Mouse (Mus musculus) kidney, embryonic 14.5 days (tissue): ENCODE measurements around the gene Zfp597. TPM values are rescaled to one million over a fixed set of nuclear protein-coding genes. Genes with fewer than 3 reads are reported as not detected.

Experiments used
- ATAC-seq: fragments of 200-750 bp; cut with Nextera tagmentation; 2 replicates; pipeline ENCODE4 v1.8.0; 2017; ENCODE audit warnings: moderate number of reproducible peaks, mild to moderate bottlenecking, moderate TSS enrichment, moderate library complexity; ENCODE audit not compliant: low FRiP score, low TSS enrichment
- H3K27ac ChIP-seq: fragments of 300-500 bp; sonication (generic); 2 replicates; pipeline ENCODE4 v1.5.1; 2014; ENCODE audit warnings: low read depth, mild to moderate bottlenecking, low read length, moderate library complexity, mixed read lengths
- H3K27me3 ChIP-seq: fragments of 300-500 bp; sonication (generic); 2 replicates; pipeline ENCODE4 v1.6.1; 2014; ENCODE audit warnings: mild to moderate bottlenecking, low read length; ENCODE audit not compliant: control insufficient read depth, insufficient read depth
- H3K36me3 ChIP-seq: fragments of 300-500 bp; sonication (generic); 2 replicates; pipeline ENCODE4 v1.6.1; 2014; ENCODE audit warnings: low read length, mixed read lengths; ENCODE audit not compliant: control insufficient read depth, insufficient read depth
- H3K4me1 ChIP-seq: fragments of 300-500 bp; sonication (generic); 2 replicates; pipeline ENCODE4 v1.6.1; 2014; ENCODE audit warnings: low read length, mixed read lengths; ENCODE audit not compliant: control insufficient read depth, insufficient read depth
- H3K4me2 ChIP-seq: fragments of 300-500 bp; sonication (generic); replicated peaks from 2 replicates; pipeline ENCODE4 v1.6.1; 2014; ENCODE audit warnings: low read depth, mild to moderate bottlenecking, low read length
- H3K4me3 ChIP-seq: fragments of 300-500 bp; sonication (generic); 2 replicates; pipeline ENCODE4 v1.5.1; 2014; ENCODE audit warnings: mild to moderate bottlenecking, low read length
- H3K9ac ChIP-seq: fragments of 300-500 bp; sonication (generic); 2 replicates; pipeline ENCODE4 v1.6.1; 2014; ENCODE audit warnings: low read depth, mild to moderate bottlenecking, low read length, moderate library complexity
- H3K9me3 ChIP-seq: fragments of 300-500 bp; sonication (generic); 2 replicates; pipeline ENCODE4 v1.6.1; 2016; ENCODE audit warnings: low read length; ENCODE audit not compliant: control insufficient read depth
- WGBS: fragments of 180-500 bp; shearing (Covaris S2); extraction: QIAGEN DNeasy Blood & Tissue Kit; methylation state at CpG from one replicate; pipeline ENCODE4 v1.1.7; 2014; 5-methylcytosine and 5-hydroxymethylcytosine counted together
- polyA plus RNA-seq: library from polyadenylated mRNA; unstranded; fragments of >200 nt; fragmentation: Nextera tagmentation; extraction: Ambion mirVana; gene quantifications from 2 replicates; pipeline ENCODE4 v1.2.1, GENCODE M21; 2014

Zfp597 gene
- polyA plus RNA-seq, 1 experiment from 2014 or later, result 7.1 TPM

DNA sequence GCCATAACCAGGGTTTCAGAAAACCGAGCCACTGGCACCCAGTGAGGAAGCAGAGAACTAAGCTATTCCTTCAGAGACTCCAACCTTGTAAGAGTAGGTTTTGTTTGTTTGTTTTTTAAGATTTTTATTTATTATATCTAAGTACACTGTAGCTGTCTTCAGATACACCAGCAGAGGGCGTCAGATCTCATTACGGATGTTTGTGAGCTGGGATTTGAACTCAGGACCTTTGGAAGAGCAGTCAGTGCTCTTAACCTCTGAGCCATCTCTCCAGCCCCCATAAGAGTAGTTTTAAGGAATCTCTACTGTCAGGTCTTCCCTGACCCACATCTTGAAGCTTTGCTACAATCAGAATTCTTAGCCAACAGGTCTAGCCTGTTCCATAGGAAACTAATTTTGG, 35.9 kb downstream of the Zfp597 start:
- no peak overlapping the region for H3K4me3 ChIP-seq
- H3K4me2 ChIP-seq, result no peak overlapping the region
- H3K27ac ChIP-seq, result no peak overlapping the region
- 76% methylated on average over 3 of the region's 3 CpGs for WGBS
- no peak for ATAC-seq
- H3K9ac ChIP-seq, result no peak overlapping the region
- H3K9me3 ChIP-seq, result no peaks in the 10 kb centered on the region
- no peaks in the 10 kb centered on the region for H3K36me3 ChIP-seq
- H3K4me1 ChIP-seq, result no peaks in the 10 kb centered on the region
- no peaks in the 10 kb centered on the region for H3K27me3 ChIP-seq

DNA sequence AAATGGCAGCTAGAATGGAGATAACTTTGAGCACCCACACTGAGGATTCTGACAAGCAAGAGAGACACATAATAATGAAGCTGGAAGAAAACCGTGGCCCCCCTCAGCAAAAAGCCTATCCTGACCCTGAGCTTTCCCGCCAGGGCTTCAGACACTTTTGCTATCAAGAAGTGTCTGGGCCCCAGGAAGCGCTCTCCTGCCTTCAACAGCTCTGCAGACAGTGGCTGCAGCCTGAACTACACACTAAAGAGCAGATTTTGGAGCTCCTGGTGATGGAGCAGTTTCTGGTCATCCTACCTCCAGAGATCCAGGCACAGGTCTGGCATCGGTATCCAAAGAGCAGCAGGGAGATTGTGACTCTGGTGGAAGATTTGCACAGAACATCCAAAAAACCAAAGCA, 36.5 kb downstream of the Zfp597 start:
- Histone ChIP-seq H3K4me2 (peak overlapping the region; percentile 41), H3K4me1 (no peaks in the 10 kb centered on the region), H3K4me3 (peak overlapping the region; percentile 64; the same call in 1 of the 2 replicates), H3K9ac (0 out of 2 replicates have a peak overlapping the region, but pooled peaks have one; percentile 60), H3K9me3 (no peaks in the 10 kb centered on the region), H3K27ac (no peak overlapping the region), H3K36me3 (no peaks in the 10 kb centered on the region), H3K27me3 (no peaks in the 10 kb centered on the region)
- no peak for ATAC-seq
- 64% methylated on average over 4 of the region's 4 CpGs for WGBS

DNA sequence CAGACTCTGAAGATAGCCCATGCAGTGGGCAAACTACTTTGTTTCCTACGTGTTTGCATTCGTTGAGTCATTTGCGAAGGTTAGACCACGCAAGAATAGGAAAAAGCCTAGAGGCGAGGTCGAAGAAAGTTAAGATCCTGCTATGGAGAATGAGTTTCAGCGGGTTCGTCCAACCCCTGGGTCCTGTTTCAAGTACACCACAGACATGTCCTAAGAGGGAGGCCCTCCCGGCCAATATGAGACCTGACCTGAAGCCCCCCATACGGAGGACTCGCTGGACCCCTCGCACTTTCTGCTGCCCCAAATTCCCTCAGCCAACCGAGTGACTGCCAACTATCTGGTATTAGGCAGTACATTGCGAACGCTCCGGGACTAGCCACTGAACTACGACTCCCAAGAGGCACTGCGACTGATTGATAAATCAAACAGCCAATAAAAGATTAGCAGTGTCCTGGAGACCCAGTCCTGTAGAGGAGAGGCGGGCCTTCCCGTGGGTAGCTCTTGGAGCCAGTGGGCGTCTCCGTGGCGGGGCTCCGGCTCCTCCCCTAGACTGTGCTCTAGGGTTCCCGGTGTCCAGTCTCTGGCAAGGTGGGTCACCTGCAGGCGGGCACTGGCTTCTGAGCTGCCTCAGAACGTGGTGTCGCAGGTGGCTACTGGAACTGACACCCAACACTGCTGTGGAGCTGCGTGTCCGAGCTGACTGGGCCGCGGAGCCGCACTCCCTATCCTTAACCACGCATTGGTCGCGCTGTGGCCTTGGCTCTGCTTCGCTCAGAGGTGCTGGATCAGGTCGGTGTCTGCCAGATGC, 37.4 kb downstream of the Zfp597 start, which contains the start of gene Zfp174:
TSS of gene Zfp174 (plus strand) at position 558 of the 808 bp plus-strand sequence.
- Histone ChIP-seq H3K9me3 (no peaks in the 10 kb centered on the region), H3K4me3 (peak within 1 kb of the TSS; percentile 64), H3K27ac (no peak within 1 kb of the TSS), H3K9ac (peak within 1 kb of the TSS; percentile 60; the same call in 1 of the 2 replicates), H3K27me3 (no peaks in the 10 kb centered on the region), H3K36me3 (no peaks in the 10 kb centered on the region), H3K4me1 (no peaks in the 10 kb centered on the region), H3K4me2 (peak within 1 kb of the TSS; percentile 59)
- 2% methylated on average over 38 of the region's 38 CpGs for WGBS
- ATAC-seq, result peak; percentile 99

DNA sequence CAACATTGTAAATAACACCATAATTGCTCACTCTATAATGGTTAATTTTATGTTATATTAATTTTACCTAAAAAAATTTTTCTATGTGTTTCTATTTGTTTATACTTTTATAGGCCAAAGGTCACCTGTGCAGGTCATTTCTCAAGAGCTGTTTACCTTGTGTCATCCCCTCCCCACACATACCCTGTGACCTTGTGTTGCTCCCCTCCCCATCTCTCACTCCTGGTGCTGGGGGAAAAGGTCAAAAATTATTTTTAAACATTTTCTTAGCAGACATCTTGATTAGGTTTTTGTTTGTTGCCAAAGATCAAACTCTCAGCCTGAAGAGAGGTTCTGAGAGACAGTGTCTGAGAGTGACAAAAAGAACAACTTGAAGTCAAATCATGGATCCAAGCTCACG, 40.6 kb downstream of the Zfp597 start:
- H3K9me3 ChIP-seq, result no peaks in the 10 kb centered on the region
- no peaks in the 10 kb centered on the region for H3K36me3 ChIP-seq
- H3K27ac ChIP-seq, result no peak overlapping the region
- H3K9ac ChIP-seq, result no peak overlapping the region
- no peaks in the 10 kb centered on the region for H3K4me1 ChIP-seq
- no peak for ATAC-seq
- 63% methylated on average over 1 of the region's 1 CpGs for WGBS
- no peak overlapping the region for H3K4me2 ChIP-seq
- no peaks in the 10 kb centered on the region for H3K27me3 ChIP-seq
- H3K4me3 ChIP-seq, result no peak overlapping the region

DNA sequence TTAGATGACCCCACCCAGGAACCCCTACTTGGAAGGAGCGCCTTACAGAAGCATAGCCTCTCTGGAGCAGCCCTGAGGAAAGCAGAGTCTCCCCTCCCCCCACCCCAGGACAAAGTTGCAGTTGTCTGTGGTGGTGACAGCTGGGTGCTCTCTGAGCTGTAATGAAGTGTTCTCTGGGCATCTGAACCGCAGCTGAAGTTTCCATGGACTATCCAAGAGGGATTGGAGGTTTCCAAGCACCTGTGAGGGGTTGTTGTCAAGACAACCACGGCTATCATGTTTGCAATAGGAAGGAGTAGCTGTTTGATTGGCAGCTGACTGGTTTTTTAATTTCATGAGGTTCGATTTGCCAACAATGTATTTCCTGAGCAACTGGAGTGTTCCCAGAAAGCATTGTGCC, 41.4 kb downstream of the Zfp597 start:
- 38% methylated on average over 4 of the region's 4 CpGs for WGBS
- Histone ChIP-seq H3K27ac (no peak overlapping the region), H3K4me2 (no peak overlapping the region), H3K4me3 (no peak overlapping the region), H3K9ac (no peak overlapping the region), H3K4me1 (no peaks in the 10 kb centered on the region), H3K27me3 (no peaks in the 10 kb centered on the region), H3K36me3 (no peaks in the 10 kb centered on the region), H3K9me3 (no peaks in the 10 kb centered on the region)
- no peak for ATAC-seq

DNA sequence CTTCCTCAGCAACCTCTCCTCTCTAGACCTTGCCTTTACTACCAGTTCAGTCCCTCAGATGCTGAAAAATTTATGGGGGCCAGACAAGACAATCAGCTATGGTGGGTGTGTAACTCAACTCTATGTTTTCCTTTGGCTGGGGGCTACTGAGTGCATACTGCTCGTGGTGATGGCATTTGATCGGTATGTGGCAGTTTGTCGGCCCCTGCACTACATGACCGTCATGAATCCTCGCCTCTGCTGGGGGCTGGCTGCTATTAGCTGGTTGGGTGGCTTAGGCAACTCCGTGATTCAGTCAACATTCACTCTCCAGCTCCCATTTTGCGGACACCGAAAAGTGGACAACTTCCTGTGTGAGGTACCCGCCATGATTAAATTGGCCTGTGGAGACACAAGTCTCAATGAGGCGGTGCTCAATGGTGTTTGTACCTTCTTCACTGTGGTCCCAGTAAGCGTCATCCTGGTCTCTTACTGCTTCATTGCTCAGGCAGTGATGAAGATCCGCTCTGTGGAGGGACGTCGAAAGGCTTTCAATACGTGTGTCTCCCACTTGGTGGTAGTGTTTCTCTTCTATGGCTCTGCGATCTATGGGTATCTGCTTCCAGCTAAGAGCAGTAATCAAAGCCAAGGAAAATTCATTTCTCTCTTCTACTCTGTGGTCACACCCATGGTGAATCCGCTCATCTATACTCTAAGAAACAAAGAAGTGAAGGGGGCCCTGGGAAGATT, 45.0 kb downstream of the Zfp597 start:
- no peak overlapping the region for H3K4me3 ChIP-seq
- H3K9me3 ChIP-seq, result no peaks in the 10 kb centered on the region
- no peaks in the 10 kb centered on the region for H3K27me3 ChIP-seq
- H3K36me3 ChIP-seq, result no peaks in the 10 kb centered on the region
- no peak overlapping the region for H3K9ac ChIP-seq
- WGBS, result 37% methylated on average over 17 of the region's 17 CpGs
- peak; percentile 76 for ATAC-seq
- no peaks in the 10 kb centered on the region for H3K4me1 ChIP-seq
- no peak overlapping the region for H3K27ac ChIP-seq
- H3K4me2 ChIP-seq, result no peak overlapping the region

DNA sequence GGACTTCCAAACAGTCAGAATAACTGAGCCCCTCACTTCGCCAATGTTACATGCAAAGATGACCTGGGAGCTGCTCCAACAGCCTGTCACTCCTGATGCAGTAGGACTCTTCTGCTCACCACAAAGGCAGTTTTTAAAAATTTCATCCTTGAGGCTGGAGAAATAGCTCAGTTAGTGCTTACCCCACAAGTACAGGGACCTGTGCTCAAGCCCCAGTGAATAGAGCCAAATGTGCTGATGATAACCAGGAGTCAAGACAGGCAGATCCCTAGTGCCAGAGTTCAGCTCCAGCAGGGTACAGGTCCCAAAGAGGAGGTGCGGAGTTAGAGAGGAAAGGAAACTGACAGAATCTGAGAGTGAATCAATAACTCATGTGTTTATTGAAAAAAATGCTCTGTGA, 48.9 kb downstream of the Zfp597 start:
- ATAC-seq, result no peak
- 84% methylated on average over 2 of the region's 2 CpGs for WGBS
- H3K9ac ChIP-seq, result no peak overlapping the region
- H3K36me3 ChIP-seq, result no peaks in the 10 kb centered on the region
- H3K4me2 ChIP-seq, result no peak overlapping the region
- no peaks in the 10 kb centered on the region for H3K4me1 ChIP-seq
- no peak overlapping the region for H3K4me3 ChIP-seq
- H3K27ac ChIP-seq, result no peak overlapping the region
- no peaks in the 10 kb centered on the region for H3K27me3 ChIP-seq
- H3K9me3 ChIP-seq, result no peaks in the 10 kb centered on the region

DNA sequence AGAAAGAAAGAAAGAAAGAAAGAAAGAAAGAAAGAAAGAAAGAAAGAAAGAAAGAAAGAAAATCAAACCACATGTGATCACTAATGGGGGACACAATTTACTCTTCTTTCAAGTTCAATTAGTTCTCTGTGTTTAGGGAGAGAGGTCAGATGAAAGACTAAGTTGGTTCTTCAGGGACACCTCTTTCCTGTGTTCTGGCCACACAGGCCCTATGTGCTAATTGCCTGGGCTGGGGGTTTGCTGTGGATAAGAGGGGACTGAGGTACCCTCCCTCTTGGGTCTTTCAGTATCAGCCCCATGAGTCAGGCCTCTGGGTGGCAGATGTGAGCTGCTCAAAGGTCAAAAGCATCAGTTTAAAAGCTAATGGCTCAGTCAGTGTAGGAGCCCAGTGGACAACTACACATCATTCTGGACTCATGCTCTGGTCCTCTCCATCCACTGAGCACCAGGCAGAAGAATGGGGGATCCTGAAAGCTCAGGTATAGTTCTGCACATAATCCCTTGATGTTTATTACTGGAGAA, 53.7 kb downstream of the Zfp597 start, which contains the start of gene Olfr15:
TSS of gene Olfr15 (plus strand) at position 291 of the 522 bp plus-strand sequence.
- H3K9me3 ChIP-seq, result no peaks in the 10 kb centered on the region
- H3K27ac ChIP-seq, result no peak within 1 kb of the TSS
- ATAC-seq, result no peak
- no peak within 1 kb of the TSS for H3K4me2 ChIP-seq
- H3K36me3 ChIP-seq, result no peaks in the 10 kb centered on the region
- no peak within 1 kb of the TSS for H3K9ac ChIP-seq
- no peaks in the 10 kb centered on the region for H3K27me3 ChIP-seq
- H3K4me1 ChIP-seq, result no peaks in the 10 kb centered on the region
- no peak within 1 kb of the TSS for H3K4me3 ChIP-seq

DNA sequence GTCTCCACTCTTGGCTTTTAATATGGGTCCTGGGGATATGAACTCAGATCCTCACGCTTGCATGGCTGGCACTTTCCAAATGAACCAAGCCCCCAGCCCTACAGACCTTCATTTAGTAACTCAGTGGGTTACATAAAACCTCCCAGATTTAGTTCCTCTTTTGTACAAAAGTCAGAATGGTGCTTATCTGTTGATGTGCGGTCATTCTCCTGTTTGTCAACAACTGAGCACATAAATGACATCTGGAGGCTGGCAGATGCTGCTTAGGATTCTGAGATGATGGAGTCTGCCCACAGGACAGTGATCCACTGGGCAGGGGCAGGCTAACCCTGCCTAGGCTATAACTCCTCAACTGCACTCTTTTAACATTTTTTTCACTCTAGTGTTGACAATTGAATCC, 54.6 kb downstream of the Zfp597 start:
- Histone ChIP-seq H3K27me3 (no peaks in the 10 kb centered on the region), H3K9me3 (no peaks in the 10 kb centered on the region), H3K4me3 (no peak overlapping the region), H3K9ac (no peak overlapping the region), H3K4me2 (no peak overlapping the region), H3K4me1 (no peaks in the 10 kb centered on the region), H3K27ac (no peak overlapping the region), H3K36me3 (no peaks in the 10 kb centered on the region)
- no peak for ATAC-seq
- 84% methylated on average over 2 of the region's 2 CpGs for WGBS
